Mouse (Mus musculus) liver, embryonic 16.5 days (tissue): ENCODE results near the gene Rasgef1b. TPM values are rescaled to one million over a fixed set of nuclear protein-coding genes. Genes with fewer than 3 reads are reported as not detected.

ENCODE experiments used
- ATAC-seq: fragments of 200-750 bp; cut with Nextera tagmentation; 2 replicates; pipeline ENCODE4 v1.8.0; 2017; ENCODE audit warnings: low read depth, mild to moderate bottlenecking, moderate number of reproducible peaks, moderate library complexity
- H3K27ac ChIP-seq: fragments of 300-500 bp; sonication (generic); 2 replicates; pipeline ENCODE4 v1.5.1; 2014; ENCODE audit warnings: mild to moderate bottlenecking, low read length
- H3K27me3 ChIP-seq: fragments of 300-500 bp; sonication (generic); 2 replicates; pipeline ENCODE4 v1.6.1; 2014; ENCODE audit warnings: low read depth, low read length, mixed read lengths; ENCODE audit not compliant: control insufficient read depth, insufficient read depth
- H3K36me3 ChIP-seq: fragments of 300-500 bp; sonication (generic); 2 replicates; pipeline ENCODE4 v1.6.1; 2014; ENCODE audit warnings: mild to moderate bottlenecking; ENCODE audit not compliant: control insufficient read depth, insufficient read depth
- H3K4me1 ChIP-seq: fragments of 300-500 bp; sonication (generic); 2 replicates; pipeline ENCODE4 v1.6.1; 2014; ENCODE audit warnings: low read depth, low read length, mixed read lengths; ENCODE audit not compliant: control insufficient read depth
- H3K4me2 ChIP-seq: fragments of 300-500 bp; sonication (generic); 2 replicates; pipeline ENCODE4 v1.6.1; 2014; ENCODE audit warnings: low read depth, low read length, mixed read lengths
- H3K4me3 ChIP-seq: fragments of 300-500 bp; sonication (generic); 2 replicates; pipeline ENCODE4 v1.5.1; 2014; ENCODE audit warnings: low read depth, mild to moderate bottlenecking, low read length
- H3K9ac ChIP-seq: fragments of 300-500 bp; sonication (generic); 2 replicates; pipeline ENCODE4 v1.6.1; 2014; ENCODE audit warnings: low read depth, low read length
- H3K9me3 ChIP-seq: fragments of 300-500 bp; sonication (generic); replicated peaks from 2 replicates; pipeline ENCODE4 v1.6.1; 2016; ENCODE audit warnings: low read length; ENCODE audit not compliant: control insufficient read depth
- WGBS: fragments of 180-500 bp; shearing (Covaris S2); extraction: QIAGEN DNeasy Blood & Tissue Kit; methylation state at CpG from one replicate; pipeline ENCODE4 v1.1.7; 2014; ENCODE audit not compliant: insufficient replicate concordance; 5-methylcytosine and 5-hydroxymethylcytosine counted together
- polyA plus RNA-seq: library from polyadenylated mRNA; unstranded; fragments of >200 nt; fragmentation: Nextera tagmentation; extraction: Ambion mirVana; gene quantifications from 2 replicates; pipeline ENCODE4 v1.2.1, GENCODE M21; 2015

Gene Rasgef1b
- polyA plus RNA-seq, 1 experiment from 2014 or later = 11.5 TPM

GRCm38 (mm10) chr5:99236888-99237752, 491.7 kb downstream of the Rasgef1b start:
- no peak for ATAC-seq

GRCm38 (mm10) chr5:99236431-99236830, 492.4 kb downstream of the Rasgef1b start:
- Histone ChIP-seq H3K4me2 (no peak overlapping the region), H3K27ac (no peak overlapping the region), H3K36me3 (peaks cover 2% of the 10 kb centered on the region), H3K27me3 (no peaks in the 10 kb centered on the region), H3K9ac (no peak overlapping the region), H3K4me3 (no peak overlapping the region), H3K4me1 (no peaks in the 10 kb centered on the region), H3K9me3 (no peaks in the 10 kb centered on the region)
- no peak for ATAC-seq
- 67% methylated on average over 4 of the region's 4 CpGs for WGBS

More at GRCm38 (mm10) chr5:99236888-99237752, 491.7 kb downstream of the Rasgef1b start:
- WGBS = 69% methylated on average over 11 of the region's 11 CpGs
- Histone ChIP-seq H3K9ac (no peak overlapping the region), H3K27ac (no peak overlapping the region), H3K4me3 (no peak overlapping the region), H3K27me3 (no peaks in the 10 kb centered on the region), H3K36me3 (peaks cover 2% of the 10 kb centered on the region), H3K9me3 (no peaks in the 10 kb centered on the region), H3K4me2 (no peak overlapping the region), H3K4me1 (no peaks in the 10 kb centered on the region)

GRCm38 (mm10) chr5:99234275-99234674, 494.6 kb downstream of the Rasgef1b start:
- no peaks in the 10 kb centered on the region for H3K9me3 ChIP-seq
- WGBS = 77% methylated on average over 17 of the region's 17 CpGs
- ATAC-seq = no peak

GRCm38 (mm10) chr5:99233176-99233575, 495.7 kb downstream of the Rasgef1b start:
- Histone ChIP-seq H3K27ac (no peak overlapping the region), H3K9me3 (no peaks in the 10 kb centered on the region), H3K27me3 (no peaks in the 10 kb centered on the region), H3K36me3 (peaks cover 5% of the 10 kb centered on the region; the same call in 1 of the 2 replicates), H3K4me2 (no peak overlapping the region), H3K9ac (no peak overlapping the region), H3K4me1 (no peaks in the 10 kb centered on the region), H3K4me3 (no peak overlapping the region)
- 71% methylated on average over 3 of the region's 3 CpGs for WGBS
- ATAC-seq = no peak

More at GRCm38 (mm10) chr5:99234275-99234674, 494.6 kb downstream of the Rasgef1b start:
- Histone ChIP-seq H3K27me3 (no peaks in the 10 kb centered on the region), H3K36me3 (peaks cover 2% of the 10 kb centered on the region; the same call in 1 of the 2 replicates), H3K4me3 (no peak overlapping the region), H3K4me1 (no peaks in the 10 kb centered on the region), H3K9ac (no peak overlapping the region), H3K4me2 (no peak overlapping the region), H3K27ac (no peak overlapping the region)

- 62% methylated on average over 8 of the region's 8 CpGs for WGBS
- Histone ChIP-seq H3K27ac (no peak overlapping the region), H3K4me2 (no peak overlapping the region), H3K36me3 (peaks cover 5% of the 10 kb centered on the region; the same call in 1 of the 2 replicates), H3K27me3 (no peaks in the 10 kb centered on the region), H3K4me1 (no peaks in the 10 kb centered on the region), H3K9ac (no peak overlapping the region), H3K9me3 (no peaks in the 10 kb centered on the region), H3K4me3 (no peak overlapping the region)
- ATAC-seq = no peak
Observed at GRCm38 (mm10) chr5:99232410-99232809, 496.5 kb downstream of the Rasgef1b start.

GRCm38 (mm10) chr5:99230476-99230875, 498.4 kb downstream of the Rasgef1b start:
- no peak overlapping the region for H3K4me2 ChIP-seq
- H3K36me3 ChIP-seq = peaks cover 5% of the 10 kb centered on the region; the same call in 1 of the 2 replicates
- H3K4me3 ChIP-seq = no peak overlapping the region
- 69% methylated on average over 7 of the region's 7 CpGs for WGBS
- no peak overlapping the region for H3K9ac ChIP-seq
- H3K27me3 ChIP-seq = no peaks in the 10 kb centered on the region
- no peaks in the 10 kb centered on the region for H3K4me1 ChIP-seq
- no peak overlapping the region for H3K27ac ChIP-seq
- H3K9me3 ChIP-seq = no peaks in the 10 kb centered on the region
- ATAC-seq = no peak

GRCm38 (mm10) chr5:99227361-99227760, 501.5 kb downstream of the Rasgef1b start:
- no peaks in the 10 kb centered on the region for H3K9me3 ChIP-seq
- 70% methylated on average over 4 of the region's 4 CpGs for WGBS
- no peak overlapping the region for H3K27ac ChIP-seq
- H3K4me2 ChIP-seq = no peak overlapping the region
- H3K4me3 ChIP-seq = no peak overlapping the region
- no peak overlapping the region for H3K9ac ChIP-seq
- ATAC-seq = no peak
- H3K36me3 ChIP-seq = peaks cover 10% of the 10 kb centered on the region
- no peaks in the 10 kb centered on the region for H3K4me1 ChIP-seq
- H3K27me3 ChIP-seq = no peaks in the 10 kb centered on the region

- ATAC-seq = no peak
- Histone ChIP-seq H3K9ac (no peak overlapping the region), H3K27me3 (no peaks in the 10 kb centered on the region), H3K9me3 (no peaks in the 10 kb centered on the region), H3K4me1 (no peaks in the 10 kb centered on the region), H3K27ac (no peak overlapping the region), H3K4me3 (no peak overlapping the region), H3K4me2 (no peak overlapping the region), H3K36me3 (peaks cover 22% of the 10 kb centered on the region)
- 66% methylated on average over 5 of the region's 5 CpGs for WGBS
Observed at GRCm38 (mm10) chr5:99224571-99225011, 504.3 kb downstream of the Rasgef1b start.

GRCm38 (mm10) chr5:99223869-99224498, 504.9 kb downstream of the Rasgef1b start:
- WGBS = 71% methylated on average over 15 of the region's 15 CpGs
- Histone ChIP-seq H3K27me3 (no peaks in the 10 kb centered on the region), H3K36me3 (peaks cover 26% of the 10 kb centered on the region)

More at GRCm38 (mm10) chr5:99223869-99224498, 504.9 kb downstream of the Rasgef1b start:
- no peak for ATAC-seq
- Histone ChIP-seq H3K4me1 (no peaks in the 10 kb centered on the region), H3K4me2 (no peak overlapping the region), H3K9ac (no peak overlapping the region), H3K9me3 (no peaks in the 10 kb centered on the region), H3K4me3 (no peak overlapping the region), H3K27ac (no peak overlapping the region)
